Mouse (Mus musculus) E14TG2a.4 (cell line): ENCODE data around the gene Timm8b.

Source experiments
- CTCF ChIP-seq: conservative IDR thresholded peaks from 2 replicates; pipeline ENCODE4 v1.5.1; 2014; ENCODE audit warnings: low read length
- NANOG ChIP-seq: IDR thresholded peaks from 2 replicates; pipeline ENCODE4 v1.6.1; 2014; ENCODE audit warnings: borderline replicate concordance, low read length, mixed read lengths
- POU5F1 ChIP-seq: IDR thresholded peaks from 2 replicates; pipeline ENCODE4 v1.6.1; 2014; ENCODE audit warnings: low read length, borderline replicate concordance

DNA sequence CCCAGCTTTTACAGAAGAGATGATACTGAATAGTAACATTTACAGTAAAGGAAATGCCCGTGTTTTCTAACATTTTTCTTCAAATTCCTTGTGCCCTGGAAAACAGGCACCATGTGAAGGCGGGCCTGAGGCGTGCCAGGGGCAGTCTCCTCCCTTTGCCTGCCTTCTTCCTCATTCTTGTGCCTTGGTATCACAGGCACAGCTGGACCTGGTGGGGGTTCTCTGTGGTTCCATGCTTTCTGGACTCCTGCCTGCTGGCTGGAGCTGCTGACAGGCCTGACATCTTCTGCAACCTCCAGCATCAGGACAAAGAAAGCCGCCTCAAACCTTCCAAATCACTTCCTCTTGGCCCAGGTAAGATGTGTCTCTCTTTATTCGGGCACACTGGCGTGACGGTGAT, 38.5 kb upstream of the Timm8b start:
- TF ChIP-seq CTCF (no peak), POU5F1 (no peak), NANOG (no peak)
